Mouse (Mus musculus) kidney, adult 9 months (tissue): Measurements from ENCODE around the gene Aldh9a1.

Source experiments
- DNase-seq: peaks from one replicate; pipeline ENCODE4 v3.0.0; 2022

The Aldh9a1 gene

DNA sequence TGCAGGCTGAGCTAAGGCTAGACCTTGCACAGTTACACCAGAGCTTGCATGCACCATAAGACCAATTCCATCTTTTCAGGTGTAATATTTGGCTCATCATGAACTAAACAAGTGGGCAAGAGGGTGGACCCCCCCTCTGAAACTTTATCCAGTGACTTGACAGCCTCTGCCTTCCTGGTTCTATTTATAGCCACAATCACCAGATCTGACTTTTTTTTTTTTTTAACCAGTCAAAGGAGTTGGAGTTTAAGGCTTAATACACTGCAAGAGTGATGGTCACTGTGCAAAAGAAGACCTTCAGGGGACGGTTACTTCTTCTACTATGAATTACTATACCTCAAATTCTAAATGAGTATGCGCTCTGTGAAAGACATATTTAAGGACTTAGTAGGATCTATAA lies 35.4 kb downstream of the Aldh9a1 start:
- DNase-seq: no peak

DNA sequence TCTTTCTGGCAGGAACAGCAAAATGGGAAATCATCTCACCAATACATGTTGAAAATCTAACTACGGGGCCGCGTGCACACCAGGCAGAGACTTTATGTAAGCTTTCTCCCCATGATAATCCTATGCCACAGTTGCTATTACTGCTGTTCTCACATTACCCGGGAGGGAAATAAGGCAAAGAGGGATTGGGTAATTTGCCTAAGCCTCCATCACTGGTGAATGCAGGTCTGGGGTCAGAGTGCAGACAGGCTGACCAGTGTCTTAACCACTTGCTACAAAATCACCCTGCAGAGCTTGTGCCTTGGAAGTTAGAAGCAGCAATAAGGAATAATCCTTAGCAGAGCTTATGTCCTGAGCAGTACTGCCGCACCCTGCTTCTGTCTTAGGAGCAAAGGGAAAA lies 35.8 kb downstream of the Aldh9a1 start:
- DNase-seq: peak; percentile 3

GRCm38 (mm10) chr1:167386466-167386865 lies 36.7 kb downstream of the Aldh9a1 start:
- DNase-seq: no peak

DNA sequence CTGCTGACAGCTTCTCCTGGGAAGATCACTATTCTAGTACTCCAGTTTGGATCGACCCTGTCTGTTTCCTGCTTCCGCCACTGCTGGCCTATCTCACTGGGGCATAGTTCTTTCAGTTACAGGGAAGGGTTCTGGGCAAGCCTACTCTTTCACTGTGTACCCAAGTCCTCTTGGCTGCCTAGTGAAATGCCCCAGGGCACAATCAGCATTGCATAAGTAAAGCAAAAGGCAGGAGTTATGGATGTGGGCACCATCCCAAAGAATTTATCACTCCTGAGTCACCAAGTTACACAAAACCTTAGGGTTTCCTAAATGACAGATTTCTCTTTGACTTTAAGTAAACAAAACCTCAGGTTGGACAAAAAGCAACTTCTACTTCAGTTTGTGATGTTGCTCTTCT lies 37.5 kb downstream of the Aldh9a1 start:
- peak; percentile 70 for DNase-seq

DNA sequence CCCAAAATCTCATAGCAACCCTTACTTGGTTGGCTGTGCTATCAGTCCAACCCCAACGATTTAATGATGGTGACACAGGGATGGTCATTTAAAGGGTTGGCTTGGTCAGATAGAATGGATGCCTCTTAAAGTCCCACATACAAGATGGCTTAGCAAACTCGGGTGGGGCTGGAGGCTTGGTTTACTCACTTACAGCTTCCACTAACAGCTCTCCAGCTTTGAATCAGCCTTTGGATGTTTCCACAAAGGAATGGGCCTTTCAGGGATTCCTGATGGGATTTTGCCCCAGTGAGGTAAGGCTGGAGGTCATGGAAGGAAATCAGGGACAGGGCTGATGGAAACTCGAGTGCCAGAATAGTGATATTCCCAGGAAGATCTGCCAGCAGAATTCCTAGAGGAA lies 38.0 kb downstream of the Aldh9a1 start:
- DNase-seq: no peak

GRCm38 (mm10) chr1:167388571-167388970 lies 38.8 kb downstream of the Aldh9a1 start:
- DNase-seq: no peak

GRCm38 (mm10) chr1:167389584-167389983 lies 39.8 kb downstream of the Aldh9a1 start:
- no peak for DNase-seq

DNA sequence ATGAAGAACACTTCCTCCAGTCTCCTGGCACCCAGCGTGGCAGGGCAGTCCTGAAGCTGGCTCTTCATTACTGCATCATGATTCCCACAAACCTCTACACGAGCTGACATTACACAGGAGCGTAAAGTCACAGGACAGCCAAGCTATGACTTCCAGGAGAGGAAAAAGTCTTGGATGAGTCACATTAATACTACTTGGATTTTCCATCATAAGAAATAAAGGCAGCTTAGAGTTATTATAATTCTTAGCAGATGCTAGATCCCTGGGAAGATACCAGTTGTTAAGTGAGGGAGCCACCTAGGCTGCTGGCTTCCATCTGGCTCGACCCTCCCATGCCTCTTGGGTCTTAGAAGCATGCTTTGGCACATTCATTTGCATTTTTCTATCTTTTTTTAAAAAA lies 40.6 kb downstream of the Aldh9a1 start:
- DNase-seq: no peak

DNA sequence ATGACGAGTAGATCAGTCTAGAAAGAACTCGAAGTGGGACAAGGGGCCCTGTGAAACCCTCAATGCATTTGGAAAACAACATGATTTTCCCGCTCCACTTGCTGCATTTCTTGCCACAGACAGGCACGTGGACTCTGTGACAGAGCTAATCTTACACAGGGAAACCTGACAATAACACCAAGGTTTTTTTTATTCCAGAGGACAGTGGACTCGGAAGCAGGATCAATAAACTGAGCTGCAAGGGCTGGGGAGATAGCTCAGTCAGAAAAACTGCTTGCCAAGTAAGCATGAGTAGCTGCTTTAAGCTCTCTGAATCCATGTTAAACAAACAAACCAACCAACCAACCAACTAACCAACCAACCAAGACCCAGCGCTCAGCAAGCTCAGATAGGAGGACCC lies 41.5 kb downstream of the Aldh9a1 start:
- no peak for DNase-seq

GRCm38 (mm10) chr1:167392031-167392640 lies 42.3 kb downstream of the Aldh9a1 start:
- no peak for DNase-seq

- DNase-seq: no peak
These were observed 42.9 kb downstream of the Aldh9a1 start for GRCm38 (mm10) chr1:167392687-167393086.

DNA sequence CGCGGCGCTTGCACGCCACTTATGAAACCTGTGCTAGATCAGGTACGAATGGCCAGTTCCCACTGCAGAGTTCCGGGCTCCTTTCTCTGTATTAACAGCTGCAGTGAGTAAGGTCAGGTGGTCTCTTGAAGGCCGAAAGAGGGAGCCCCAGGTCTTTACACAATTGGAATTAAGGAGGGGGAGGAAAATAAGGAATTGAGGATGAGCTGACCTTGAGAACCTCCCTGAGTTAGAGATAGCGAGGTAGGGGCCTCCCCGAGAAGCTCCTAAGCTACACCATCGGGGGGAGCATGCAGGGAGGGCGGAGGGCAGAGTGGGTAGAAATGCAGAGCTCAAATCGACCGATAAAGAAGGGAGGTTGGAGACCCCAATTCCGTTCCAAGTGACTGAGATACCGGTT lies 43.5 kb downstream of the Aldh9a1 start:
- peak; percentile 49 for DNase-seq

DNA sequence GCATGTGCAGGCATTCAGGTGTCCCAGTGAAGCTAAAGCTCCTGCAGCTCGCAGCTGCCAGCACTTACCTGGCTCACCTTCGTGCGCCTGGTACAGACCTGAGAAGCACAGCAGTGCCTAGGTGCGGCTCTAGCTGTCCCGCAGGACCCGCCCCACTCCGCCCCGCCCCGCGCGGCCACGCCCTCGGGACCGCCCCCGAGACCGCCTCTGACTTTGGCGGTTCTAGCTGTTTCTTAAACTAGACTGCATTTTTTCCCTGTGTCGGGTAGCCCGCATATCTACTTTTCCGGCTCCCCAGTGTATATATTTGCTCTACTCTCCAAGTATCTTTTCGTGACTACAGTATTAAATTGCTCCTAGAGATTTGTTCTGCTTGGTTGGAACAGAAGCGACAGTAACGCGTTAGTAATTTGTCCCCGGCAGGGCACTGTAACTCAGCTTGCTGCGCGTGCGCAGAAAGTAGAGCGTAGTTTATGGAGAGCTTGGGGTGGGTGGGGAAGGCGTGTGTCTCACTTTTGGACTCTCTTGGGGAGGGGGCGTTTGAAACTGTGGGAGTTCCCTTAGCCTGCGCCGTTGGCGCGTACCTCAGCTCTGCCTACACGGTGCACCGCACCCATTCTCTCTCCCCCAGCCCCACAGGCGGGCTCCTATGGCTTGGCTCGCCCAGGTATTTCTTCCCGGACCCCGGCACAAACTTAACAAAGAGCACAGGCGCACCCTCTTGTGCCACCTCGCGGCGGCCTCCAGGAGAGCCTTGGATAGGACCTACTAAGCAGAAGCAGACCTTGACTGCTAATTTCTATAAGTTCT lies 44.1 kb downstream of the Aldh9a1 start, which contains the start of gene Mgst3:
Mgst3 (minus strand) TSS at position 159 of the 810 bp plus-strand sequence.
- peak; percentile 97 for DNase-seq

DNA sequence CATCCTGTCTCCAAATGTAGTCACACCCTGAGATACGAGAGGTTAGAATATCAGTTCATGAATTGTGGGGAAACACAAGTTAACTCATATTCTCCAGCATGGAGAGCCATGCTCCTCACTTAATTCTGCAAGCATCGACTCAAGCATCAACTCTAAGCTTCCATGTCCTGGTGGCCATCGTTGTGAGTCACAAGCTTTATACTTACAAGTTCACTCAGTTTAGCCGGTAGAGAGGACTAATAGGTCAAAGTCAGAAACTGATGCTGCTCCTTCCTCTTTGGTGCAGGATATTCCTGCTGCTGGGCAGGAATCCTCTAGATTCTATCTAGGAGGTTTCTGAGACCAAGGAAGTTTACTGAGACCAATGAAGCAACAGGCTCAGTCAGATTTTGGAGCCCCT lies 55.4 kb downstream of the Aldh9a1 start:
- DNase-seq: no peak

- DNase-seq: no peak
These were observed 59.8 kb downstream of the Aldh9a1 start for GRCm38 (mm10) chr1:167409601-167410000.

DNA sequence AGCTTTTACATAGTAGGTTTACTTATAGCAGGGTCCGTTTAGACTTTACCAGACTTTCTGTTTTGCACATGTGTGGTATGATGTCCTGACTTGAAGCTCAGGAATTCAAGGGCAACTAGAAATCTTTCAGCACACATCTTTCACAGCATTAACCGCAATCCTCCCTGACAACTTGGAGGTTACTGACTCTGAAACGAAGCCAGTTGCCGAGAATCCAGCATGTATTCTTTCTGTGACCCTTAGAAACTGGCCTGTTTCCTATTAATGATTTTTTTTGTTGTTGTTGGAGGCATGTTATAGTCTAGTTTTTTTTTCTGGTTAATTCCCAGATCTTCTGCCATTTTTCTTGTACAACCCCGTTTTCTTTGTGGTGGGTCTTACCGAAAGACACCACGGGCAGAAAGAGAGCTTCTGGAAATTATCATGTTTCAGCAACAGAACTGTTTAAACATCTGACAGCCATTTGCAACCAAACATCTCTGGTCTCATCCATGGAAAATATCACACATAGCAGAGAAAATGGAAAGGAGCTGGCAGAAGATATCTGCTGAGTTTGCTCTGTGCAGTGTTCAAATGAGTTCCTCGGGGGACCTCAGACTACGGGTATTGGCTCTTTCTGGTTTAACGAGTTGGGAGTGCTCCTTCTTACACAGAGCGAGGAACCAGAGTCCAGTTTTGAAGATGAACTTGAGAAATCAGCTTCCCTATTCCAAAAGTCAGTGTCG lies 62.4 kb downstream of the Aldh9a1 start:
- DNase-seq: no peak

GRCm38 (mm10) chr1:167414846-167415245 lies 65.1 kb downstream of the Aldh9a1 start:
- peak; percentile 84 for DNase-seq
